Mouse (Mus musculus) ES-Bruce4 (cell line): Measurements from ENCODE around the gene Dcbld2.

Source experiments
- CTCF ChIP-seq: IDR thresholded peaks from one replicate; pipeline ENCODE4 v1.8.1; 2011; ENCODE audit warnings: low read depth, low read length
- EP300 ChIP-seq: IDR thresholded peaks from 2 replicates; pipeline ENCODE4 v1.6.1; 2011; ENCODE audit warnings: low read depth, low read length; ENCODE audit not compliant: insufficient read depth
- POLR2A ChIP-seq: IDR thresholded peaks from one replicate; pipeline ENCODE4 v1.8.1; 2011; ENCODE audit warnings: low read length; ENCODE audit not compliant: insufficient read depth

- TF ChIP-seq CTCF (no peak), POLR2A (no peak), EP300 (no peak)
Observed at GRCm38 (mm10) chr16:58504945-58505344, 96.7 kb downstream of the Dcbld2 start.
